Mouse (Mus musculus): ENCODE measurements around the gene Zfp574.

GRCm38 (mm10) chr7:25125716-25126281, 53.4 kb downstream of the Zfp574 start:
- TF ChIP-seq CTCF (IDR thresholded peaks at IDR 0.05; ENCODE audit: low read depth, low read length) (no peak), POLR2A (IDR thresholded peaks at IDR 0.05; ENCODE audit: borderline replicate concordance, low read depth, low read length) (no peak)

All from bone marrow macrophage, adult 2 months (primary cell).